ENCODE assay signal across 8 mouse cellular contexts in genomic region chr13:113615971-113616671, GRCm38 (mm10). TPM values are rescaled to one million over a fixed set of nuclear protein-coding genes. Genes with fewer than 3 reads are reported as not detected.
DNase-seq lines count a peak whose midpoint lies in the region; ATAC-seq lines count a peak whose summit lies in the region.
"Had no signal": no experiment of that assay in that cellular context is flagged by ENCODE, and none has a peak within 500 bp of the region (broad histone marks: within the 10 kb centered on the region; RNA-seq: fewer than 3 reads in every experiment).

No protein-coding gene starts in this region.

- no peak for ATAC-seq in intestine, embryonic 16.5 days
- ATAC-seq in granulocyte monocyte progenitor cell, adult 5-6 weeks (replicated peaks; ENCODE audit: poor library complexity, severe bottlenecking) = no peak

- H3K27me3 ChIP-seq in forebrain, embryonic 10.5 days (ENCODE audit: poor library complexity, severe bottlenecking) = 0 out of 2 replicates have a peak, but pooled peaks cover 4% of the 10 kb centered on the region
- H3K27me3 ChIP-seq in intestine, embryonic 16.5 days (replicated peaks; ENCODE audit: control insufficient read depth, insufficient read depth, low read length) = no peaks in the 10 kb centered on the region
- H3K27me3 ChIP-seq in midbrain, embryonic 10.5 days (ENCODE audit: low read depth, poor library complexity, severe bottlenecking) = no peaks in the 10 kb centered on the region

- H3K36me3 ChIP-seq in forebrain, embryonic 10.5 days (replicated peaks) = peaks cover 34% of the 10 kb centered on the region
- H3K36me3 ChIP-seq in intestine, embryonic 16.5 days (ENCODE audit: control insufficient read depth, insufficient read depth, low read length) = no peaks in the 10 kb centered on the region
- H3K36me3 ChIP-seq in midbrain, embryonic 10.5 days = peaks cover 23% of the 10 kb centered on the region

- peak overlapping the region; percentile 88 for H3K4me3 ChIP-seq in forebrain, embryonic 10.5 days
- peak overlapping the region; percentile 82 for H3K4me3 ChIP-seq in intestine, embryonic 16.5 days (ENCODE audit: low read length)
- peak overlapping the region; percentile 79 for H3K4me3 ChIP-seq in midbrain, embryonic 10.5 days

- peak overlapping the region; percentile 96 for H3K9ac ChIP-seq in intestine, embryonic 16.5 days (ENCODE audit: low read depth, low read length)

- WGBS in forebrain, embryonic 10.5 days = 24% methylated on average over 8 of the region's 8 CpGs
- WGBS in intestine, embryonic 16.5 days = 9% methylated on average over 8 of the region's 8 CpGs
- 15% methylated on average over 8 of the region's 8 CpGs for WGBS in midbrain, embryonic 10.5 days

- H3K27ac ChIP-seq in forebrain, embryonic 10.5 days = peak overlapping the region; percentile 77
- H3K27ac ChIP-seq in intestine, embryonic 16.5 days (ENCODE audit: low read length) = peak overlapping the region; percentile 12
- H3K27ac ChIP-seq in midbrain, embryonic 10.5 days (replicated peaks) = peak overlapping the region; percentile 75

- H3K9me3 ChIP-seq in forebrain, embryonic 10.5 days = no peaks in the 10 kb centered on the region
- H3K9me3 ChIP-seq in intestine, embryonic 16.5 days (ENCODE audit: control insufficient read depth, low read length) = no peaks in the 10 kb centered on the region
- H3K9me3 ChIP-seq in midbrain, embryonic 10.5 days (replicated peaks) = no peaks in the 10 kb centered on the region

- H3K4me1 ChIP-seq in forebrain, embryonic 10.5 days = peaks cover 72% of the 10 kb centered on the region
- peaks cover 53% of the 10 kb centered on the region for H3K4me1 ChIP-seq in intestine, embryonic 16.5 days (ENCODE audit: control insufficient read depth, insufficient read depth, low read length)
- H3K4me1 ChIP-seq in midbrain, embryonic 10.5 days = peaks cover 70% of the 10 kb centered on the region

- peak; percentile 38 for DNase-seq in thymus, postnatal 0 days (ENCODE audit: low spot score)
- DNase-seq in thymus, adult 18-20 months = no peak
- no peak for DNase-seq in forebrain, embryonic 10.5 days (ENCODE audit: extremely low spot score, low spot score)
- no peak for DNase-seq in midbrain, embryonic 10.5 days (ENCODE audit: low spot score)
- DNase-seq in layer of hippocampus, adult 11-12 months (ENCODE audit: low spot score) = no peak

- H3K4me2 ChIP-seq in intestine, embryonic 16.5 days (ENCODE audit: low read depth, low read length) = peak overlapping the region; percentile 83

RNA-seq across cellular contexts. Expression of gene Snx18, which starts 2.2 kb away (rescaled TPM):
- polyA plus RNA-seq in thymus, postnatal 0 days (2015; fragmentation: Nextera tagmentation; extraction: Ambion mirVana) = 12.9 and 15.5 TPM in 2 replicates
- 11.2 and 11.5 TPM in 2 replicates for polyA plus RNA-seq in forebrain, embryonic 10.5 days (2016; fragmentation: Nextera tagmentation; extraction: Ambion mirVana)
- polyA plus RNA-seq in intestine, embryonic 16.5 days (2015; fragmentation: Nextera tagmentation; extraction: Ambion mirVana) = 10.1 and 11.7 TPM in 2 replicates
- polyA plus RNA-seq in midbrain, embryonic 10.5 days (2016; fragmentation: Nextera tagmentation; extraction: Ambion mirVana) = 12.3 and 13.0 TPM in 2 replicates
- total RNA-seq in granulocyte monocyte progenitor cell, adult 5-6 weeks (2014; fragmentation: Nextera tagmentation) = 25.5 and 39.0 TPM in 2 replicates
- 46.2 and 47.1 TPM in 2 replicates for total RNA-seq in granulocyte monocyte progenitor cell, adult 5-6 weeks (2017)

RNA-seq across cellular contexts. Expression of gene Hspb3, which starts 47.4 kb away (rescaled TPM):
- 0.22 TPM in 1 of 2 replicates, not detected in the other for polyA plus RNA-seq in thymus, postnatal 0 days (2015; fragmentation: Nextera tagmentation; extraction: Ambion mirVana)
- polyA plus RNA-seq in forebrain, embryonic 10.5 days (2016; fragmentation: Nextera tagmentation; extraction: Ambion mirVana) = not detected in 2 replicates
- not detected in 2 replicates for polyA plus RNA-seq in intestine, embryonic 16.5 days (2015; fragmentation: Nextera tagmentation; extraction: Ambion mirVana)
- polyA plus RNA-seq in midbrain, embryonic 10.5 days (2016; fragmentation: Nextera tagmentation; extraction: Ambion mirVana) = not detected in 2 replicates
- total RNA-seq in granulocyte monocyte progenitor cell, adult 5-6 weeks (2014; fragmentation: Nextera tagmentation) = not detected in 2 replicates
- total RNA-seq in granulocyte monocyte progenitor cell, adult 5-6 weeks (2017) = not detected in 2 replicates
- polyA plus RNA-seq: gonadal fat pad, adult 2 months had no signal

Comparison
In these comparisons a context has a peak if more than half of its experiments do, and no peak if none do; other contexts are left out.
1. H3K27ac ChIP-seq: peak in every context shown above with its lines; median percentile 77 in forebrain, embryonic 10.5 days; 75 in midbrain, embryonic 10.5 days; 12 in intestine, embryonic 16.5 days.